Mouse (Mus musculus) limb, embryonic 15.5 days (tissue): ENCODE measurements around the gene Rnase9. TPM values are rescaled to one million over a fixed set of nuclear protein-coding genes. Genes with fewer than 3 reads are reported as not detected.

ENCODE experiments used
- ATAC-seq: fragments of 200-750 bp; cut with Nextera tagmentation; 2 replicates; pipeline ENCODE4 v1.8.0; 2017; ENCODE audit warnings: low read depth, moderate TSS enrichment; ENCODE audit not compliant: insufficient number of reproducible peaks, low FRiP score, low TSS enrichment
- H3K27ac ChIP-seq: fragments of 300-500 bp; sonication (generic); 2 replicates; pipeline ENCODE4 v1.5.1; 2015; ENCODE audit warnings: moderate library complexity, mild to moderate bottlenecking, inconsistent platforms
- H3K27me3 ChIP-seq: fragments of 300-500 bp; sonication (generic); 2 replicates; pipeline ENCODE4 v1.6.1; 2015; ENCODE audit warnings: inconsistent platforms
- H3K36me3 ChIP-seq: fragments of 300-500 bp; sonication (generic); 2 replicates; pipeline ENCODE4 v1.6.1; 2015; ENCODE audit warnings: inconsistent platforms
- H3K4me1 ChIP-seq: fragments of 300-500 bp; sonication (generic); 2 replicates; pipeline ENCODE4 v1.6.1; 2015; ENCODE audit warnings: inconsistent platforms
- H3K4me2 ChIP-seq: fragments of 300-500 bp; sonication (generic); 2 replicates; pipeline ENCODE4 v1.6.1; 2015; ENCODE audit warnings: mild to moderate bottlenecking, inconsistent platforms
- H3K4me3 ChIP-seq: fragments of 300-500 bp; sonication (generic); 2 replicates; pipeline ENCODE4 v1.5.1; 2015; ENCODE audit warnings: mild to moderate bottlenecking, inconsistent platforms
- H3K9ac ChIP-seq: fragments of 300-500 bp; sonication (generic); 2 replicates; pipeline ENCODE4 v1.6.1; 2015; ENCODE audit warnings: inconsistent platforms
- H3K9me3 ChIP-seq: fragments of 300-500 bp; sonication (generic); 2 replicates; pipeline ENCODE4 v1.6.1; 2016; ENCODE audit warnings: inconsistent platforms
- WGBS: fragments of 180-500 bp; shearing (Covaris S2); methylation state at CpG from one replicate; pipeline ENCODE4 v1.1.7; 2015; 5-methylcytosine and 5-hydroxymethylcytosine counted together
- polyA plus RNA-seq: library from polyadenylated mRNA; unstranded; fragments of >200 nt; fragmentation: Nextera tagmentation; extraction: Ambion mirVana; gene quantifications from 2 replicates; pipeline ENCODE4 v1.2.1, GENCODE M21; 2015

Gene Rnase9
- polyA plus RNA-seq, 1 experiment from 2014 or later: not detected

GRCm38 (mm10) chr14:51081035-51081434 is 39.4 kb upstream of the Rnase9 start:
- no peak overlapping the region for H3K27ac ChIP-seq

GRCm38 (mm10) chr14:51079180-51079579 is 37.5 kb upstream of the Rnase9 start:
- no peaks in the 10 kb centered on the region for H3K36me3 ChIP-seq
- H3K27ac ChIP-seq: no peak overlapping the region
- peaks cover 26% of the 10 kb centered on the region for H3K27me3 ChIP-seq
- no peak overlapping the region for H3K4me3 ChIP-seq
- H3K9ac ChIP-seq: no peak overlapping the region
- no peak for ATAC-seq
- peaks cover 8% of the 10 kb centered on the region; the same call in 1 of the 2 replicates for H3K4me1 ChIP-seq
- H3K9me3 ChIP-seq: no peaks in the 10 kb centered on the region
- 80% methylated on average over 1 of the region's 1 CpGs for WGBS
- H3K4me2 ChIP-seq: no peak overlapping the region

More at GRCm38 (mm10) chr14:51081035-51081434, 39.4 kb upstream of the Rnase9 start:
- H3K36me3 ChIP-seq: no peaks in the 10 kb centered on the region
- H3K4me2 ChIP-seq: no peak overlapping the region
- ATAC-seq: no peak
- 85% methylated on average over 2 of the region's 2 CpGs for WGBS
- no peaks in the 10 kb centered on the region for H3K9me3 ChIP-seq
- H3K27me3 ChIP-seq: peaks cover 30% of the 10 kb centered on the region
- peaks cover 8% of the 10 kb centered on the region; the same call in 1 of the 2 replicates for H3K4me1 ChIP-seq
- no peak overlapping the region for H3K4me3 ChIP-seq
- H3K9ac ChIP-seq: no peak overlapping the region

GRCm38 (mm10) chr14:51074335-51074734 is 32.7 kb upstream of the Rnase9 start, which contains the start of gene Olfr750:
Olfr750 (minus strand) TSS chr14:51074435.
- Histone ChIP-seq H3K27ac (no peak within 1 kb of the TSS), H3K4me1 (no peaks in the 10 kb centered on the region), H3K4me2 (no peak within 1 kb of the TSS), H3K9ac (no peak within 1 kb of the TSS), H3K27me3 (no peaks in the 10 kb centered on the region), H3K36me3 (no peaks in the 10 kb centered on the region), H3K9me3 (no peaks in the 10 kb centered on the region), H3K4me3 (no peak within 1 kb of the TSS)
- ATAC-seq: no peak
- WGBS: 82% methylated on average over 3 of the region's 3 CpGs

- Histone ChIP-seq H3K27ac (no peak overlapping the region), H3K4me3 (no peak overlapping the region), H3K27me3 (no peaks in the 10 kb centered on the region), H3K36me3 (no peaks in the 10 kb centered on the region), H3K4me2 (no peak overlapping the region), H3K9me3 (no peaks in the 10 kb centered on the region), H3K9ac (no peak overlapping the region), H3K4me1 (0 out of 2 replicates have a peak, but pooled peaks cover 6% of the 10 kb centered on the region)
- no peak for ATAC-seq
- WGBS: 96% methylated on average over 2 of the region's 2 CpGs
These were observed 27.9 kb upstream of the Rnase9 start for GRCm38 (mm10) chr14:51069617-51070016.

- no peak overlapping the region for H3K27ac ChIP-seq
- H3K9me3 ChIP-seq: no peaks in the 10 kb centered on the region
- H3K27me3 ChIP-seq: no peaks in the 10 kb centered on the region
- H3K36me3 ChIP-seq: no peaks in the 10 kb centered on the region
- 0 out of 2 replicates have a peak, but pooled peaks cover 6% of the 10 kb centered on the region for H3K4me1 ChIP-seq
- H3K9ac ChIP-seq: no peak overlapping the region
- WGBS: 81% methylated on average over 5 of the region's 5 CpGs
- H3K4me3 ChIP-seq: no peak overlapping the region
- no peak overlapping the region for H3K4me2 ChIP-seq
- no peak for ATAC-seq
These were observed 27.3 kb upstream of the Rnase9 start for GRCm38 (mm10) chr14:51068956-51069355.

- Histone ChIP-seq H3K27ac (no peak overlapping the region), H3K4me1 (0 out of 2 replicates have a peak, but pooled peaks cover under 1% of the 10 kb centered on the region), H3K9ac (no peak overlapping the region), H3K9me3 (no peaks in the 10 kb centered on the region), H3K4me2 (no peak overlapping the region), H3K36me3 (no peaks in the 10 kb centered on the region), H3K4me3 (no peak overlapping the region), H3K27me3 (no peaks in the 10 kb centered on the region)
- 75% methylated on average over 5 of the region's 5 CpGs for WGBS
- ATAC-seq: no peak
These were observed 19.1 kb upstream of the Rnase9 start for GRCm38 (mm10) chr14:51060761-51061160.

- peaks cover 3% of the 10 kb centered on the region; the same call in 1 of the 2 replicates for H3K4me1 ChIP-seq
- no peak within 1 kb of the TSS for H3K4me2 ChIP-seq
- no peaks in the 10 kb centered on the region for H3K36me3 ChIP-seq
- ATAC-seq: no peak
- H3K9ac ChIP-seq: no peak within 1 kb of the TSS
- no peak within 1 kb of the TSS for H3K4me3 ChIP-seq
- no peak within 1 kb of the TSS for H3K27ac ChIP-seq
- H3K27me3 ChIP-seq: no peaks in the 10 kb centered on the region
- H3K9me3 ChIP-seq: no peaks in the 10 kb centered on the region
- 68% methylated on average over 9 of the region's 9 CpGs for WGBS
These were observed 15.7 kb upstream of the Rnase9 start, which contains the start of gene Rnase12 for GRCm38 (mm10) chr14:51057401-51057831. Rnase12 (minus strand) TSS chr14:51057661.

DNA sequence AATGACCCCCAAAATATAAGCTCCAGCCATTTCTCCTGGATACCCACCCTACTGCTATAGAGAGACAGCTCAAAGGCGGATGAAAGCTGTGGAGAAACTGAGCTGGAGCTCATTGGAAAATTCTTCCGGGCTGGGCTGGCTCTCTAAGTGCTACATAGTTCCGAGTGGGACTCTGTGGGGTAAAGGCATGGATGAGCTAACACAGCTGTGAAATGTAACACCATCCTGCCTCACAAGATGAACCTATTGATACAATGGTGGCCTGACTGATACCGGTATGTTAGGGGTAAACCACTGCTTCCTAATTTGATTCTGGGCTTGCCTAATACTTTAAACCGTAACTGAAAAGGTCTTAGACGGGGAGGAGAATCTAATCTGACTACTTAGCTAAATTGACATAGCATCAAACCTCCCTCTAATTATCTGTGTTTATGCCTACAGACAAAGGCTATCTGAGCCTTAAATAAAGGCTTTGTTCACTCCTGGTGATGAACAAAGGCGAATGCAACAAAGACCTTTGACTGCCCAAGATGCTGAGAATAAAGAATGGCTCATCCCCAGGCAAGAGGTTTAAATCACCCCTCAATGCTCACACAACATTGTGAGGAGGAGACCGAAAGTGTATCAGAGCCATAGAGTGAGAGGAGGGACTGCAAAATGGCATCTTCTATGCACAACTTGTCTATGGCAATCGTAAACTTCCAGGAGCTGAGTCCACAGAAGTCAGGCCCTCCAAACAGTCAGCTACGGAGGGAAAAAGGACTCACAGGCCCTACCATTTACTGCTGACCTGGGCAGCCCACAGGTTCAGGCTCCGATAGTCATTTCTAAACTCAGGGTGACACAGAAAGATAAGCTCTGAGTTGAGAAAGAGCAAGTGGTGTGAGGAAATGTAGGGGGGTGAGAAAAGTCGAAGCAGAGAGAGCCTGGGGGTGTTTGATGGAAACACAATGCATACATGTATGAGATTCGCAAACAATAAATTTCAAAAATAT is 12.9 kb upstream of the Rnase9 start:
- H3K4me3 ChIP-seq: no peak overlapping the region
- H3K9ac ChIP-seq: no peak overlapping the region
- peaks cover 3% of the 10 kb centered on the region; the same call in 1 of the 2 replicates for H3K4me1 ChIP-seq
- H3K27me3 ChIP-seq: no peaks in the 10 kb centered on the region
- no peaks in the 10 kb centered on the region for H3K9me3 ChIP-seq
- no peak overlapping the region for H3K4me2 ChIP-seq
- no peaks in the 10 kb centered on the region for H3K36me3 ChIP-seq
- ATAC-seq: no peak
- WGBS: 72% methylated on average over 13 of the region's 13 CpGs
- no peak overlapping the region for H3K27ac ChIP-seq

DNA sequence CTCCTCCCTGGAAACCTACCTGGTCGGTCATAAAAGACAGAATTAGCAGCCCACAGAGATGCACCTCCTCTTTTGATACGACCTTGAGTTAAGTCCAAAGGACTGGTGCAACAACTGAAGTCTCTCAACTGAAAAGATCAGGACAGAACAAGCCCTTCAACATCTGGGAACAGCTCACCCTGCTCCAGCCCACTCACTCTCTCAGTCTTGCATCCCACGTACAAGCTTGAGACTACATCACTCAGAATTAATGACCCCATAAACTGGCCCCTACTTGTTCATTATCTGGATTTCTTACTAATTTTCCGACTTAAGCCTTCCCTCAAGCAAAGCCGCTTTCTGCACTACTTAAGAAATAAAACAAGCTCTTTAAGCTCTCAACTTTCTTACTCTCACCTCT is 11.5 kb upstream of the Rnase9 start:
- WGBS: 34% methylated on average over 5 of the region's 5 CpGs

DNA sequence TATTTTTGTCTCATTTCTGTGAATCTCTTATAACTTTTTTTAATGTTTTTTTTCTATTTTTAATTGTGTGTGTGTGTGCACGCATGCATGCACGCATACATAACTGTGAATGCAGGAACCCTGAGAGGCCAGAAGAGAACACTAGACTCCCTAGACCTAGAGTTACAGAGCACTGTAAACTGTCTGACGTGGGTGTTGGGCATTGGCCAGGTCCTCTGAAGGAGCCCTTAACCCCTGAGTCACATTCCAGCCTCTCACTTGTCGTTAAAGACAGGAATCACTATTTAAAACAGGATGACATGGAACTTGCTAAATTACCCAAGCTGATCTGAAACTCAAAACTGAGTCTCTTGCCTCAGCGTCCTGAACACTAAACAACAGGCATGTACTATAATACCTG is 10.3 kb upstream of the Rnase9 start:
- Histone ChIP-seq H3K9ac (no peak overlapping the region), H3K9me3 (no peaks in the 10 kb centered on the region), H3K4me2 (no peak overlapping the region), H3K27ac (no peak overlapping the region), H3K27me3 (no peaks in the 10 kb centered on the region), H3K4me3 (no peak overlapping the region), H3K4me1 (peaks cover 3% of the 10 kb centered on the region; the same call in 1 of the 2 replicates), H3K36me3 (no peaks in the 10 kb centered on the region)
- WGBS: 51% methylated on average over 5 of the region's 5 CpGs
- ATAC-seq: no peak

More for the DNA sequence above, 11.5 kb upstream of the Rnase9 start:
- Histone ChIP-seq H3K4me2 (no peak overlapping the region), H3K4me3 (no peak overlapping the region), H3K4me1 (peaks cover 3% of the 10 kb centered on the region; the same call in 1 of the 2 replicates), H3K27me3 (no peaks in the 10 kb centered on the region), H3K9me3 (no peaks in the 10 kb centered on the region), H3K9ac (no peak overlapping the region), H3K36me3 (no peaks in the 10 kb centered on the region), H3K27ac (no peak overlapping the region)
- ATAC-seq: no peak

DNA sequence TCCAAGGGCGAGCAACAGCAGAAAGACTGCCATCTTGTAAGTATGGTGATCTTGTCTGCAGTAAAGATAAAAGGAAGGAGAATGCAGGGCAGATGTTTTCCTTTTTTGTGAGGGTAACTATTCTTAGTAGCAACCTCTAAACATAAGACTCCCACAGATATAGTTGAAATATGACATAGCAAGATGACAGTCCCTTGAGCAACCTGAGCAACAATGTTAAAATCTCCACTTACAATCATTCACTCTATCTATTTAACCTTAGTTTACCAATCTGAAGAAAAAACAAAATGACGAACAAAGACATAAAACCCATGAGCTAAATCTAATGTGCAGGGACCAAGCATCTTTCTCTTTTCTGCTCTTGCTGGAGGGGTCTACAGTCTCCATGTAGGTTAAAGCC is 8.4 kb upstream of the Rnase9 start, which contains the start of gene Rnase11:
TSS of gene Rnase11 (minus strand) at position 101 of the 400 bp plus-strand sequence.
- no peaks in the 10 kb centered on the region for H3K36me3 ChIP-seq
- no peak within 1 kb of the TSS for H3K4me2 ChIP-seq
- H3K4me3 ChIP-seq: no peak within 1 kb of the TSS
- WGBS: 73% methylated on average over 2 of the region's 2 CpGs
- no peaks in the 10 kb centered on the region for H3K27me3 ChIP-seq
- no peak within 1 kb of the TSS for H3K27ac ChIP-seq
- no peak within 1 kb of the TSS for H3K9ac ChIP-seq
- H3K9me3 ChIP-seq: no peaks in the 10 kb centered on the region
- ATAC-seq: no peak
- peaks cover 3% of the 10 kb centered on the region; the same call in 1 of the 2 replicates for H3K4me1 ChIP-seq

GRCm38 (mm10) chr14:51047846-51048245 is 6.2 kb upstream of the Rnase9 start:
- Histone ChIP-seq H3K27me3 (no peaks in the 10 kb centered on the region), H3K9me3 (no peaks in the 10 kb centered on the region), H3K4me2 (no peak overlapping the region), H3K4me1 (no peaks in the 10 kb centered on the region), H3K36me3 (no peaks in the 10 kb centered on the region), H3K4me3 (no peak overlapping the region), H3K9ac (no peak overlapping the region), H3K27ac (no peak overlapping the region)
- 48% methylated on average over 5 of the region's 5 CpGs for WGBS
- no peak for ATAC-seq
